Mouse (Mus musculus): Measurements from ENCODE around the gene Gmppa. TPM values are rescaled to one million over a fixed set of nuclear protein-coding genes. Genes with fewer than 3 reads are reported as not detected.

Gene Gmppa
- polyA plus RNA-seq, 1 experiment from 2014 or later: 67.7 TPM

GRCm38 (mm10) chr1:75400493-75401115 is 35.1 kb upstream of the Gmppa start:
- peaks cover 64% of the 10 kb centered on the region for H3K4me1 ChIP-seq (replicated peaks)
- peaks cover 65% of the 10 kb centered on the region for H3K36me3 ChIP-seq
- no peaks in the 10 kb centered on the region for H3K27me3 ChIP-seq (replicated peaks)
- 0 out of 2 replicates have a peak, but pooled peaks have one; percentile 13 for ATAC-seq (ENCODE audit: insufficient number of reproducible peaks, low FRiP score)
- H3K9me3 ChIP-seq (replicated peaks): no peaks in the 10 kb centered on the region
- H3K4me3 ChIP-seq: peak overlapping the region; percentile 49
- H3K4me2 ChIP-seq: peak overlapping the region; percentile 79
- H3K27ac ChIP-seq (ENCODE audit: poor library complexity, severe bottlenecking): peak overlapping the region; percentile 100
- peak overlapping the region; percentile 76 for H3K9ac ChIP-seq
- 20% methylated on average over 6 of the region's 6 CpGs for WGBS

GRCm38 (mm10) chr1:75405547-75405946 is 30.2 kb upstream of the Gmppa start:
- no peak for ATAC-seq (ENCODE audit: insufficient number of reproducible peaks, low FRiP score)
- Histone ChIP-seq H3K27me3 (replicated peaks) (no peaks in the 10 kb centered on the region), H3K27ac (ENCODE audit: poor library complexity, severe bottlenecking) (0 out of 2 replicates have a peak overlapping the region, but pooled peaks have one; percentile 5), H3K4me3 (no peak overlapping the region), H3K9ac (no peak overlapping the region), H3K4me1 (replicated peaks) (peaks cover 77% of the 10 kb centered on the region), H3K36me3 (peaks cover 78% of the 10 kb centered on the region), H3K4me2 (no peak overlapping the region), H3K9me3 (replicated peaks) (no peaks in the 10 kb centered on the region)
- 77% methylated on average over 3 of the region's 3 CpGs for WGBS

- Histone ChIP-seq H3K4me2 (no peak overlapping the region), H3K9ac (peak overlapping the region; percentile 5; the same call in 1 of the 2 replicates), H3K27ac (ENCODE audit: poor library complexity, severe bottlenecking) (0 out of 2 replicates have a peak overlapping the region, but pooled peaks have one; percentile 5), H3K27me3 (replicated peaks) (no peaks in the 10 kb centered on the region), H3K4me3 (no peak overlapping the region), H3K9me3 (replicated peaks) (no peaks in the 10 kb centered on the region), H3K4me1 (replicated peaks) (peaks cover 76% of the 10 kb centered on the region), H3K36me3 (peaks cover 81% of the 10 kb centered on the region)
- no peak for ATAC-seq (ENCODE audit: insufficient number of reproducible peaks, low FRiP score)
- 89% methylated on average over 15 of the region's 15 CpGs for WGBS
Observed at GRCm38 (mm10) chr1:75406173-75406572, 29.6 kb upstream of the Gmppa start.

GRCm38 (mm10) chr1:75407056-75407455 is 28.7 kb upstream of the Gmppa start:
- Histone ChIP-seq H3K27ac (ENCODE audit: poor library complexity, severe bottlenecking) (peak overlapping the region; percentile 90), H3K9ac (peak overlapping the region; percentile 14; the same call in 1 of the 2 replicates)

GRCm38 (mm10) chr1:75408210-75408609 is 27.5 kb upstream of the Gmppa start:
- 25% methylated on average over 4 of the region's 4 CpGs for WGBS

More at GRCm38 (mm10) chr1:75407056-75407455, 28.7 kb upstream of the Gmppa start:
- 79% methylated on average over 9 of the region's 9 CpGs for WGBS
- Histone ChIP-seq H3K4me2 (no peak overlapping the region), H3K9me3 (replicated peaks) (no peaks in the 10 kb centered on the region), H3K4me1 (replicated peaks) (peaks cover 69% of the 10 kb centered on the region), H3K4me3 (no peak overlapping the region), H3K36me3 (peaks cover 81% of the 10 kb centered on the region), H3K27me3 (replicated peaks) (no peaks in the 10 kb centered on the region)
- no peak for ATAC-seq (ENCODE audit: insufficient number of reproducible peaks, low FRiP score)

GRCm38 (mm10) chr1:75409950-75410349 is 25.8 kb upstream of the Gmppa start:
- no peak overlapping the region for H3K27ac ChIP-seq (ENCODE audit: poor library complexity, severe bottlenecking)
- no peak overlapping the region for H3K9ac ChIP-seq
- H3K36me3 ChIP-seq: peaks cover 76% of the 10 kb centered on the region

More at GRCm38 (mm10) chr1:75408210-75408609, 27.5 kb upstream of the Gmppa start:
- Histone ChIP-seq H3K27me3 (replicated peaks) (no peaks in the 10 kb centered on the region), H3K9ac (no peak overlapping the region), H3K27ac (ENCODE audit: poor library complexity, severe bottlenecking) (peak overlapping the region; percentile 90), H3K4me2 (0 out of 2 replicates have a peak overlapping the region, but pooled peaks have one; percentile 0), H3K4me1 (replicated peaks) (peaks cover 65% of the 10 kb centered on the region), H3K9me3 (replicated peaks) (no peaks in the 10 kb centered on the region), H3K36me3 (peaks cover 80% of the 10 kb centered on the region), H3K4me3 (no peak overlapping the region)
- ATAC-seq (ENCODE audit: insufficient number of reproducible peaks, low FRiP score): peak; percentile 66; the same call in 1 of the 2 replicates

GRCm38 (mm10) chr1:75412196-75412595 is 23.5 kb upstream of the Gmppa start:
- no peaks in the 10 kb centered on the region for H3K27me3 ChIP-seq (replicated peaks)
- H3K27ac ChIP-seq (ENCODE audit: poor library complexity, severe bottlenecking): no peak overlapping the region
- no peak overlapping the region for H3K4me3 ChIP-seq
- 92% methylated on average over 3 of the region's 3 CpGs for WGBS
- H3K36me3 ChIP-seq: peaks cover 76% of the 10 kb centered on the region
- ATAC-seq (ENCODE audit: insufficient number of reproducible peaks, low FRiP score): no peak
- no peaks in the 10 kb centered on the region for H3K9me3 ChIP-seq (replicated peaks)
- peaks cover 48% of the 10 kb centered on the region for H3K4me1 ChIP-seq (replicated peaks)
- no peak overlapping the region for H3K9ac ChIP-seq
- H3K4me2 ChIP-seq: no peak overlapping the region

More at GRCm38 (mm10) chr1:75409950-75410349, 25.8 kb upstream of the Gmppa start:
- H3K4me2 ChIP-seq: no peak overlapping the region
- peaks cover 62% of the 10 kb centered on the region for H3K4me1 ChIP-seq (replicated peaks)
- H3K9me3 ChIP-seq (replicated peaks): no peaks in the 10 kb centered on the region
- H3K27me3 ChIP-seq (replicated peaks): no peaks in the 10 kb centered on the region
- H3K4me3 ChIP-seq: no peak overlapping the region
- ATAC-seq (ENCODE audit: insufficient number of reproducible peaks, low FRiP score): no peak
- WGBS: 89% methylated on average over 7 of the region's 7 CpGs

- no peak overlapping the region for H3K4me2 ChIP-seq
- peak overlapping the region; percentile 15; the same call in 1 of the 2 replicates for H3K27ac ChIP-seq (ENCODE audit: poor library complexity, severe bottlenecking)
- 60% methylated on average over 3 of the region's 3 CpGs for WGBS
- H3K9me3 ChIP-seq (replicated peaks): no peaks in the 10 kb centered on the region
- H3K4me1 ChIP-seq (replicated peaks): peaks cover 34% of the 10 kb centered on the region
- peaks cover 84% of the 10 kb centered on the region for H3K36me3 ChIP-seq
- peak overlapping the region; percentile 27; the same call in 1 of the 2 replicates for H3K9ac ChIP-seq
- H3K27me3 ChIP-seq (replicated peaks): no peaks in the 10 kb centered on the region
- no peak overlapping the region for H3K4me3 ChIP-seq
- no peak for ATAC-seq (ENCODE audit: insufficient number of reproducible peaks, low FRiP score)
Observed at GRCm38 (mm10) chr1:75413749-75414148, 22.0 kb upstream of the Gmppa start.

- ATAC-seq (ENCODE audit: insufficient number of reproducible peaks, low FRiP score): peak; percentile 31; the same call in 1 of the 2 replicates
- 21% methylated on average over 20 of the region's 20 CpGs for WGBS
- Histone ChIP-seq H3K9ac (peak overlapping the region; percentile 61), H3K36me3 (peaks cover 71% of the 10 kb centered on the region), H3K9me3 (replicated peaks) (no peaks in the 10 kb centered on the region), H3K4me2 (peak overlapping the region; percentile 68), H3K27ac (ENCODE audit: poor library complexity, severe bottlenecking) (no peak overlapping the region), H3K27me3 (replicated peaks) (peaks cover 27% of the 10 kb centered on the region), H3K4me3 (peak overlapping the region; percentile 30; the same call in 1 of the 2 replicates), H3K4me1 (replicated peaks) (peaks cover 39% of the 10 kb centered on the region)
Observed at GRCm38 (mm10) chr1:75421794-75422193, 13.9 kb upstream of the Gmppa start.

GRCm38 (mm10) chr1:75422216-75422822 is 13.4 kb upstream of the Gmppa start:
- ATAC-seq (ENCODE audit: insufficient number of reproducible peaks, low FRiP score): 0 out of 2 replicates have a peak, but pooled peaks have one; percentile 31
- Histone ChIP-seq H3K4me3 (peak overlapping the region; percentile 30), H3K27me3 (replicated peaks) (peaks cover 27% of the 10 kb centered on the region), H3K27ac (ENCODE audit: poor library complexity, severe bottlenecking) (no peak overlapping the region; the same call in 1 of the 2 replicates), H3K9me3 (replicated peaks) (no peaks in the 10 kb centered on the region), H3K4me2 (peak overlapping the region; percentile 68), H3K9ac (peak overlapping the region; percentile 61), H3K4me1 (replicated peaks) (peaks cover 44% of the 10 kb centered on the region), H3K36me3 (peaks cover 72% of the 10 kb centered on the region)
- WGBS: 7% methylated on average over 32 of the region's 32 CpGs

All from heart, embryonic 12.5 days (tissue).